Mouse (Mus musculus) Muller cell, postnatal 12 days (primary cell): Measurements from ENCODE around the gene Rgs6.
A peak's percentile ranks its signal among the peaks of the same experiment; 100 is the strongest.

Experiments
- DNase-seq: peaks from one replicate; pipeline ENCODE4 v3.0.0-alpha.2; 2015; ENCODE audit errors: inconsistent ontology term

Gene Rgs6

GRCm38 (mm10) chr12:82588017-82588416 is at the start of gene Rgs6:
TSS of gene Rgs6 (plus strand) at chr12:82588292.
- DNase-seq = no peak

GRCm38 (mm10) chr12:82547127-82547526 is 41.0 kb upstream of the Rgs6 start:
- DNase-seq = no peak

- DNase-seq = no peak
Measured at GRCm38 (mm10) chr12:82549228-82549627, 38.9 kb upstream of the Rgs6 start.

GRCm38 (mm10) chr12:82550076-82550475 is 38.0 kb upstream of the Rgs6 start:
- no peak for DNase-seq

GRCm38 (mm10) chr12:82552376-82552775 is 35.7 kb upstream of the Rgs6 start:
- no peak for DNase-seq

- DNase-seq = peak; percentile 60
Measured at GRCm38 (mm10) chr12:82562916-82563315, 25.2 kb upstream of the Rgs6 start.

GRCm38 (mm10) chr12:82568370-82568769 is 19.7 kb upstream of the Rgs6 start:
- no peak for DNase-seq

- DNase-seq = no peak
Measured at GRCm38 (mm10) chr12:82572706-82573105, 15.4 kb upstream of the Rgs6 start.

- no peak for DNase-seq
Measured at GRCm38 (mm10) chr12:82586592-82586991, 1.5 kb upstream of the Rgs6 start.

GRCm38 (mm10) chr12:82587348-82587895 is 670 bp upstream of the Rgs6 start:
- DNase-seq = no peak

GRCm38 (mm10) chr12:82588846-82589630 is 946 bp downstream of the Rgs6 start:
- DNase-seq = peak; percentile 81

GRCm38 (mm10) chr12:82599011-82599410 is 10.9 kb downstream of the Rgs6 start:
- no peak for DNase-seq

- DNase-seq = peak; percentile 74
Measured at GRCm38 (mm10) chr12:82600406-82600805, 12.3 kb downstream of the Rgs6 start.

GRCm38 (mm10) chr12:82602823-82603222 is 14.7 kb downstream of the Rgs6 start:
- no peak for DNase-seq

GRCm38 (mm10) chr12:82603308-82603707 is 15.2 kb downstream of the Rgs6 start:
- peak; percentile 96 for DNase-seq

- peak; percentile 90 for DNase-seq
Measured at GRCm38 (mm10) chr12:82603979-82604378, 15.9 kb downstream of the Rgs6 start.

GRCm38 (mm10) chr12:82612769-82613660 is 24.9 kb downstream of the Rgs6 start:
- no peak for DNase-seq

GRCm38 (mm10) chr12:82616486-82616812 is 28.4 kb downstream of the Rgs6 start:
- peak; percentile 55 for DNase-seq

GRCm38 (mm10) chr12:82616813-82617681 is 29.0 kb downstream of the Rgs6 start:
- peak; percentile 67 for DNase-seq

GRCm38 (mm10) chr12:82617682-82618370 is 29.7 kb downstream of the Rgs6 start:
- DNase-seq = no peak

GRCm38 (mm10) chr12:82640441-82640840 is 52.3 kb downstream of the Rgs6 start:
- DNase-seq = no peak
